Mouse (Mus musculus): ENCODE results near the gene Ffar2. TPM values are rescaled to one million over a fixed set of nuclear protein-coding genes. Genes with fewer than 3 reads are reported as not detected.

Gene Ffar2
- 1.1 TPM for total RNA-seq (2023)

DNA sequence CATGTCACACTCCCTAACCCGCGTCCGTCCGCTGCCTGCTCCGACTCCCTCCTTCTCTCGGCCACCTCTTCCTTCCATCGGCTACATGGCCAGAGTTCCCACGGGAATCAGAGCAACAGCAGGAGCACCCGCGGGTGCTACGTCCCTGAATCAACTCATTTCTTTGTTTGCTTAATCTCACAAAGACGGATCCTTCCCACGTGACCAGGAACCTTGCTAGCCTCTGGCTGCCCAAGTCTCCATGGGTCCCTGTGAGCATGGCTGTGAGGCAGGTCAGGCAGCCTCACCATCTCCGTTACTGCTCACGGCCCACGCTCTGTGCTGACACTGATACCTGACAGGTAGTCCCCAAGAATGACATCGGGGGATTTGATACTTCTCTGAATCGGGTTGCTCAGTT lies at the start of gene Ffar2:
Gene Ffar2 (minus strand): TSS at position 101 of the 400 bp plus-strand sequence.

DNA sequence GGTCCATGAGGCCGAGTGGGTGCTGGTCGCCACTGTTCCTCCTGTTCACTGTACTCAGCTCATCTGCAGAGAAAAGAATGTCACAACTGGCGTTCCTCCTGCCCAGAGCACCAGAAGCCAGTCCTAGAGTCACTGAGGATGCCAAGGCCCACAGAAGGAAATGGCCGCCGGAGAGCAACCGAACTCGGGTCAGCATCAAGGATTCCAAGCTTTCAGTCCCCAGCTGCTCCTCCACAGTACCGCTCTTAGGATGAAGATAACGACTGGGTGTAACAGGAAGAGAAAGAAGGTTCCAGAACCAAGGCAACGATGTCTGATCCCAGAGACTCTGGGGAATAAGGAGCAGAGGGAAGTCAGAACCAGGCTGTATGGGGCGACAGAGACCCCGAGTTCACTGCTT lies 37.9 kb upstream of the Ffar2 start, which contains the start of gene Ffar1:
Gene Ffar1 (minus strand): TSS at position 101 of the 400 bp plus-strand sequence.

DNA sequence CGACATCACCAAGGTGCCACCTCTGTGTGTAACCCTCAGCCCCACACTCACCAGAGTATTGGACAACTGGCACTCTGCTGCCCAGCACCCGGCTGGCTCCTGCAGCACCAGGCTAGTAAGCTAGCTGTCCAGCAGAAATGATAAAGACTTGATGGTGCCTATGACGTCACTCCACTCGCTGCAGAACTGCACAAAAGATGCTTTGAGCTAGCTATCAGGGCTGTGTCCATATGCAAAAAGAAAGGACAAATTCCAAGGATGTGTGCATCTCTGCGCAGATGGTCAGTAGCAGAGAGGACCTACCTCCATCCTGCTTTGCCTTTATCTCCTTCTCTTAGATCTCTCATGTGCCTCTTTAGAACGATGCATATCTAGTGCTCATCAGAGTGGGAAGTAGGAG lies 32.5 kb upstream of the Ffar2 start, which contains the start of gene Ffar3:
Gene Ffar3 (minus strand): TSS at position 101 of the 400 bp plus-strand sequence.

DNA sequence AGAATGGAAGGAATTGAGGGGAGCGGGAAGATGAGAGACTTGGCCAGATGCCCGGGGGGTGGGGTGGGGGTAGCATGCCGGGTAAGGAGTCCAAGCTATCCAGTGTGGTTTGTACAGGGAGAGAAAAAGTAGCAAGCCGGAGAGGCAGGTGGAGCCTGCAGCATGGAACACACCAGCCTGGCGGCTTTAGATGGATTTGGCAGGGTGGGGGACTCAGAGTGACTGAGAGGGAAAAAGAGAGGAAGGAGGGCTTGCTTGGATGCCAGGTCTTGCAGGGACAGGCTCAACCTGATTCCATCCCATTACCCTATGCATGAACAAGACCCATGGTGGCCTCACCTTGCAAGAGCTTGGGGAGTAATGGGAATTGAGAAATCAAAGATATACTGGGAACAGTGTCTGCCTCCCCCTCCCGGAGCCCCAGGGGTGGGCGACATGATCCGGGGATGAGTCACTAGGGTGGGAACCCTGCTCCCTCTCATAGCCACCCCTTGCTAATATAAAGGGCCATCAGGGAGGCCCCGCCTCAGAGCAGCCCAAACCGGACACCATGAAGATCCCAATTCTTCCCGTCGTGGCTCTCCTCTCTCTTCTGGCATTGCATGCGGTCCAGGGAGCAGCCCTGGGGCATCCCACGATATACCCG lies 36.1 kb downstream of the Ffar2 start, which contains the start of gene Krtdap:
Gene Krtdap (plus strand): TSS at position 520 of the 646 bp plus-strand sequence.

Other genes starting within 250 kb of the Ffar2 start
- gene Kmt2b, start 235.0 kb downstream of the Ffar2 start, total RNA-seq (2023), result 101 TPM
- gene Zbtb32, start 224.9 kb downstream of the Ffar2 start, total RNA-seq (2023), result not detected
- gene Upk1a, start 210.9 kb downstream of the Ffar2 start, total RNA-seq (2023), result not detected
- gene Cox6b1, start 197.6 kb downstream of the Ffar2 start, total RNA-seq (2023), result 159 TPM
- not detected for gene Etv2, start 187.9 kb downstream of the Ffar2 start, total RNA-seq (2023)
- gene Rbm42, start 173.5 kb downstream of the Ffar2 start, total RNA-seq (2023), result 95.6 TPM
- gene Haus5, start 158.8 kb downstream of the Ffar2 start, total RNA-seq (2023), result 33.8 TPM
- gene Pmis2, start 152.2 kb downstream of the Ffar2 start, total RNA-seq (2023), result not detected
- gene 2200002J24Rik, start 124.8 kb downstream of the Ffar2 start, total RNA-seq (2023), result not detected
- not detected for gene Atp4a, start 111.6 kb downstream of the Ffar2 start, total RNA-seq (2023)
- gene Tmem147, start 94.2 kb downstream of the Ffar2 start, total RNA-seq (2023), result 29.7 TPM
- gene Gapdhs, start 80.1 kb downstream of the Ffar2 start, total RNA-seq (2023), result not detected
- gene Sbsn, start 72.3 kb downstream of the Ffar2 start, total RNA-seq (2023), result 6.8 TPM
- not detected for gene Dmkn, start 60.0 kb downstream of the Ffar2 start, total RNA-seq (2023)
- gene Krtdap, start 35.9 kb downstream of the Ffar2 start, total RNA-seq (2023), result not detected
- gene Ffar3, start 32.4 kb upstream of the Ffar2 start, total RNA-seq (2023), result not detected
- gene Ffar1, start 37.8 kb upstream of the Ffar2 start, total RNA-seq (2023), result 1.3 TPM
- gene Cd22, start 56.6 kb upstream of the Ffar2 start, total RNA-seq (2023), result 68.7 TPM
- gene Mag, start 91.1 kb upstream of the Ffar2 start, total RNA-seq (2023), result not detected
- not detected for gene Hamp2, start 100.9 kb upstream of the Ffar2 start, total RNA-seq (2023)
- gene Hamp, start 120.3 kb upstream of the Ffar2 start, total RNA-seq (2023), result not detected
- 160 TPM for gene Usf2, start 133.0 kb upstream of the Ffar2 start, total RNA-seq (2023)
- gene Lsr, start 149.7 kb upstream of the Ffar2 start, total RNA-seq (2023), result 2.4 TPM
- not detected for gene Fam187b, start 150.0 kb upstream of the Ffar2 start, total RNA-seq (2023)
- 882 TPM for gene Fxyd5, start 218.7 kb upstream of the Ffar2 start, total RNA-seq (2023)
- gene Fxyd7, start 227.7 kb upstream of the Ffar2 start, total RNA-seq (2023), result not detected
- gene Fxyd1, start 233.4 kb upstream of the Ffar2 start, total RNA-seq (2023), result not detected
- 0.18 TPM for gene Lgi4, start 235.6 kb upstream of the Ffar2 start, total RNA-seq (2023)

Data from CD4-positive naive resting alpha-beta T cell, adult 76 days (primary cell).